Mouse (Mus musculus) liver, embryonic 13.5 days (tissue): ENCODE measurements around the gene Stac2. TPM values are rescaled to one million over a fixed set of nuclear protein-coding genes. Genes with fewer than 3 reads are reported as not detected.

Experiments used
- ATAC-seq: fragments of 200-750 bp; cut with Nextera tagmentation; 2 replicates; pipeline ENCODE4 v1.8.0; 2017; ENCODE audit warnings: low read depth, mild to moderate bottlenecking, moderate number of reproducible peaks, moderate library complexity
- DNase-seq: peaks from one replicate; pipeline ENCODE4 v3.0.0; 2022
- H3K27ac ChIP-seq: fragments of 300-500 bp; sonication (generic); 2 replicates; pipeline ENCODE4 v1.5.1; 2015; ENCODE audit warnings: moderate library complexity, mild to moderate bottlenecking, inconsistent platforms
- H3K27me3 ChIP-seq: fragments of 300-500 bp; sonication (generic); 2 replicates; pipeline ENCODE4 v1.6.1; 2015; ENCODE audit warnings: mild to moderate bottlenecking, inconsistent platforms
- H3K36me3 ChIP-seq: fragments of 300-500 bp; sonication (generic); 2 replicates; pipeline ENCODE4 v1.6.1; 2015; ENCODE audit warnings: mild to moderate bottlenecking, inconsistent platforms
- H3K4me1 ChIP-seq: fragments of 300-500 bp; sonication (generic); replicated peaks from 2 replicates; pipeline ENCODE4 v1.6.1; 2015; ENCODE audit warnings: inconsistent platforms
- H3K4me2 ChIP-seq: fragments of 300-500 bp; sonication (generic); 2 replicates; pipeline ENCODE4 v1.6.1; 2015; ENCODE audit warnings: inconsistent platforms, mild to moderate bottlenecking, moderate library complexity
- H3K4me3 ChIP-seq: fragments of 300-500 bp; sonication (generic); replicated peaks from 2 replicates; pipeline ENCODE4 v1.5.1; 2015; ENCODE audit warnings: mild to moderate bottlenecking, inconsistent platforms
- H3K9ac ChIP-seq: fragments of 300-500 bp; sonication (generic); 2 replicates; pipeline ENCODE4 v1.6.1; 2015; ENCODE audit warnings: mild to moderate bottlenecking, inconsistent platforms
- H3K9me3 ChIP-seq: fragments of 300-500 bp; sonication (generic); replicated peaks from 2 replicates; pipeline ENCODE4 v1.6.1; 2016; ENCODE audit warnings: inconsistent platforms
- WGBS: fragments of 180-500 bp; shearing (Covaris S2); methylation state at CpG from one replicate; pipeline ENCODE4 v1.1.7; 2015; ENCODE audit not compliant: insufficient replicate concordance; 5-methylcytosine and 5-hydroxymethylcytosine counted together
- polyA plus RNA-seq: library from polyadenylated mRNA; unstranded; fragments of >200 nt; fragmentation: Nextera tagmentation; extraction: Ambion mirVana; gene quantifications from 2 replicates; pipeline ENCODE4 v1.2.1, GENCODE M21; 2015

Stac2 gene
- polyA plus RNA-seq, 1 experiment from 2014 or later: 0.05 TPM

GRCm38 (mm10) chr11:98050520-98050815 lies 2.8 kb downstream of the Stac2 start:
- Histone ChIP-seq H3K9me3 (no peaks in the 10 kb centered on the region), H3K4me2 (no peak overlapping the region), H3K27ac (no peak overlapping the region), H3K27me3 (peaks cover 81% of the 10 kb centered on the region), H3K36me3 (no peaks in the 10 kb centered on the region), H3K4me3 (no peak overlapping the region), H3K9ac (no peak overlapping the region), H3K4me1 (peaks cover 18% of the 10 kb centered on the region)
- WGBS: 34% methylated on average over 2 of the region's 2 CpGs
- DNase-seq: no peak
- ATAC-seq: no peak

- Histone ChIP-seq H3K36me3 (no peaks in the 10 kb centered on the region), H3K9me3 (no peaks in the 10 kb centered on the region), H3K9ac (no peak overlapping the region), H3K27me3 (peaks cover 75% of the 10 kb centered on the region), H3K4me3 (no peak overlapping the region), H3K4me1 (peaks cover 18% of the 10 kb centered on the region), H3K4me2 (no peak overlapping the region), H3K27ac (no peak overlapping the region)
- 39% methylated on average over 14 of the region's 14 CpGs for WGBS
- ATAC-seq (no peak), DNase-seq (no peak)
Measured at GRCm38 (mm10) chr11:98049672-98050519, 3.4 kb downstream of the Stac2 start.

- H3K27me3 ChIP-seq: peaks cover 54% of the 10 kb centered on the region
Measured at GRCm38 (mm10) chr11:98047745-98048144, 5.5 kb downstream of the Stac2 start.

GRCm38 (mm10) chr11:98046466-98046865 lies 6.8 kb downstream of the Stac2 start:
- no peak overlapping the region for H3K4me2 ChIP-seq
- peaks cover 41% of the 10 kb centered on the region for H3K27me3 ChIP-seq
- H3K9ac ChIP-seq: no peak overlapping the region
- no peak overlapping the region for H3K27ac ChIP-seq
- WGBS: 41% methylated on average over 1 of the region's 1 CpGs
- ATAC-seq (no peak), DNase-seq (no peak)
- no peak overlapping the region for H3K4me3 ChIP-seq
- H3K36me3 ChIP-seq: no peaks in the 10 kb centered on the region
- H3K9me3 ChIP-seq: no peaks in the 10 kb centered on the region
- H3K4me1 ChIP-seq: no peaks in the 10 kb centered on the region

More at GRCm38 (mm10) chr11:98047745-98048144, 5.5 kb downstream of the Stac2 start:
- Histone ChIP-seq H3K4me1 (peaks cover 11% of the 10 kb centered on the region), H3K9ac (no peak overlapping the region), H3K4me2 (no peak overlapping the region), H3K4me3 (no peak overlapping the region), H3K36me3 (no peaks in the 10 kb centered on the region), H3K27ac (no peak overlapping the region), H3K9me3 (no peaks in the 10 kb centered on the region)
- ATAC-seq (no peak), DNase-seq (no peak)
- WGBS: 61% methylated on average over 4 of the region's 4 CpGs

- DNase-seq: no peak
- Histone ChIP-seq H3K9me3 (no peaks in the 10 kb centered on the region), H3K36me3 (no peaks in the 10 kb centered on the region), H3K4me3 (no peak overlapping the region), H3K4me1 (no peaks in the 10 kb centered on the region), H3K27me3 (peaks cover 32% of the 10 kb centered on the region), H3K27ac (no peak overlapping the region), H3K9ac (no peak overlapping the region), H3K4me2 (no peak overlapping the region)
- 52% methylated on average over 4 of the region's 4 CpGs for WGBS
- ATAC-seq: no peak
Measured at GRCm38 (mm10) chr11:98045596-98045995, 7.7 kb downstream of the Stac2 start.

- Histone ChIP-seq H3K27ac (no peak overlapping the region), H3K4me1 (no peaks in the 10 kb centered on the region), H3K4me3 (no peak overlapping the region), H3K9me3 (no peaks in the 10 kb centered on the region), H3K9ac (no peak overlapping the region), H3K27me3 (peaks cover 19% of the 10 kb centered on the region), H3K36me3 (no peaks in the 10 kb centered on the region), H3K4me2 (no peak overlapping the region)
- 64% methylated on average over 5 of the region's 5 CpGs for WGBS
- DNase-seq (no peak), ATAC-seq (no peak)
Measured at GRCm38 (mm10) chr11:98044074-98044473, 9.2 kb downstream of the Stac2 start.

GRCm38 (mm10) chr11:98042741-98043140 lies 10.5 kb downstream of the Stac2 start:
- DNase-seq: no peak
- Histone ChIP-seq H3K4me2 (no peak overlapping the region), H3K27me3 (peaks cover 12% of the 10 kb centered on the region), H3K36me3 (no peaks in the 10 kb centered on the region), H3K9me3 (no peaks in the 10 kb centered on the region), H3K27ac (no peak overlapping the region), H3K4me1 (no peaks in the 10 kb centered on the region), H3K4me3 (no peak overlapping the region), H3K9ac (no peak overlapping the region)
- WGBS: 60% methylated on average over 6 of the region's 6 CpGs
- no peak for ATAC-seq

- no peak overlapping the region for H3K9ac ChIP-seq
Measured at GRCm38 (mm10) chr11:98040975-98041374, 12.3 kb downstream of the Stac2 start.

GRCm38 (mm10) chr11:98037871-98038270 lies 15.4 kb downstream of the Stac2 start:
- H3K27me3 ChIP-seq: peaks cover 39% of the 10 kb centered on the region
- no peak for DNase-seq

More at GRCm38 (mm10) chr11:98040975-98041374, 12.3 kb downstream of the Stac2 start:
- H3K4me3 ChIP-seq: no peak overlapping the region
- ATAC-seq (no peak), DNase-seq (no peak)
- no peak overlapping the region for H3K27ac ChIP-seq
- H3K27me3 ChIP-seq: peaks cover 25% of the 10 kb centered on the region
- no peaks in the 10 kb centered on the region for H3K36me3 ChIP-seq
- H3K4me2 ChIP-seq: no peak overlapping the region
- 53% methylated on average over 8 of the region's 8 CpGs for WGBS
- H3K4me1 ChIP-seq: peaks cover 6% of the 10 kb centered on the region
- no peaks in the 10 kb centered on the region for H3K9me3 ChIP-seq

GRCm38 (mm10) chr11:98035977-98036377 lies 17.3 kb downstream of the Stac2 start:
- H3K4me3 ChIP-seq: peak overlapping the region; percentile 38
- H3K9ac ChIP-seq: no peak overlapping the region
- whole genome bisulfite sequencing: 0% methylated on average over 27 of the region's 27 CpGs
- H3K27me3 ChIP-seq: peaks cover 39% of the 10 kb centered on the region
- peak overlapping the region; percentile 53 for H3K4me2 ChIP-seq
- peaks cover 9% of the 10 kb centered on the region for H3K4me1 ChIP-seq
- H3K27ac ChIP-seq: no peak overlapping the region
- peaks cover 4% of the 10 kb centered on the region for H3K36me3 ChIP-seq
- ATAC-seq (no peak), DNase-seq (no peak)
- no peaks in the 10 kb centered on the region for H3K9me3 ChIP-seq

More at GRCm38 (mm10) chr11:98037871-98038270, 15.4 kb downstream of the Stac2 start:
- WGBS: 56% methylated on average over 14 of the region's 14 CpGs
- H3K4me3 ChIP-seq: no peak overlapping the region
- H3K9me3 ChIP-seq: no peaks in the 10 kb centered on the region
- no peak overlapping the region for H3K9ac ChIP-seq
- H3K4me2 ChIP-seq: no peak overlapping the region
- no peak for ATAC-seq
- H3K4me1 ChIP-seq: peaks cover 9% of the 10 kb centered on the region
- no peak overlapping the region for H3K27ac ChIP-seq
- H3K36me3 ChIP-seq: no peaks in the 10 kb centered on the region

- Histone ChIP-seq H3K36me3 (peaks cover 16% of the 10 kb centered on the region), H3K4me3 (no peak overlapping the region), H3K4me1 (peaks cover 9% of the 10 kb centered on the region), H3K9me3 (no peaks in the 10 kb centered on the region), H3K27ac (no peak overlapping the region), H3K27me3 (peaks cover 39% of the 10 kb centered on the region), H3K9ac (no peak overlapping the region), H3K4me2 (no peak overlapping the region)
- 53% methylated on average over 4 of the region's 4 CpGs for WGBS
- ATAC-seq (no peak), DNase-seq (no peak)
Measured at GRCm38 (mm10) chr11:98034840-98035239, 18.4 kb downstream of the Stac2 start.

GRCm38 (mm10) chr11:98034061-98034460 lies 19.2 kb downstream of the Stac2 start:
- Histone ChIP-seq H3K27me3 (peaks cover 39% of the 10 kb centered on the region), H3K27ac (no peak overlapping the region), H3K9ac (no peak overlapping the region), H3K9me3 (no peaks in the 10 kb centered on the region), H3K4me2 (no peak overlapping the region), H3K36me3 (peaks cover 23% of the 10 kb centered on the region), H3K4me1 (peaks cover 9% of the 10 kb centered on the region), H3K4me3 (no peak overlapping the region)
- DNase-seq: no peak
- ATAC-seq: no peak
- 64% methylated on average over 5 of the region's 5 CpGs for WGBS
